Mouse (Mus musculus): ENCODE results near the gene Zbtb7b. TPM values are rescaled to one million over a fixed set of nuclear protein-coding genes. Genes with fewer than 3 reads are reported as not detected.

The Zbtb7b gene
- total and polyA plus RNA-seq, 2 experiments from 2014 or later, result 0.53 to 4.4 TPM

DNA sequence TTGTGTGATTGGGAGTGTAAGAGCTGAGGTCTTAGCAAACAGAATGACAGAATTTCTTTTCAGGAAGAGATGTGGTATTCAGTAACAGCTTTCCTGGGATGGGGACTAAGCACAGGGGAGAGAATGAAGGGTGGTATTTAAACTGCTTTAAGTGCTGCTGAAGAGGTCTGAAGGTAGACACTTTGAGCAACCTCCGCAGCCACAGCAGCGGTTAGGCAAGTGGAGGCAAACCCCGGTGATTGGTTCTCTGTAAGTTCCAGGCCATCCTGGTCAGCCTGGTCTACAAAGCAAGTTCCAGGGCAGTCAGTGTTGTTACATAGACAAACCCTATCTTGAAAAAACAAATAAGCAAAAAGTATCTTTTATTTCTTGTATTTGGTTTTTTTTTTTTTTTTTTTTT is 25.4 kb upstream of the Zbtb7b start:
- H3K9me3 ChIP-seq (ENCODE audit: low read length), result no peaks in the 10 kb centered on the region
- no peaks in the 10 kb centered on the region; the same call in 1 of the 2 replicates for H3K36me3 ChIP-seq (ENCODE audit: insufficient read depth, low read length)
- no peak for TF ChIP-seq CTCF (IDR thresholded peaks at IDR 0.05)
- no peaks in the 10 kb centered on the region for H3K4me1 ChIP-seq (ENCODE audit: insufficient read depth, low read length)
- WGBS, result 39% methylated on average over 3 of the region's 3 CpGs
- no peak overlapping the region for H3K9ac ChIP-seq (replicated peaks; ENCODE audit: low read length, poor library complexity, severe bottlenecking)
- H3K4me3 ChIP-seq (ENCODE audit: low read depth, low read length), result peak overlapping the region; percentile 53; the same call in 1 of the 2 replicates
- no peak for DNase-seq (ENCODE audit: low spot score)
- H3K27me3 ChIP-seq (ENCODE audit: insufficient read depth, low read length), result no peaks in the 10 kb centered on the region
- no peak overlapping the region for H3K27ac ChIP-seq (ENCODE audit: low read depth, low read length)
- ATAC-seq (ENCODE audit: low FRiP score), result no peak
- peak overlapping the region; percentile 95 for H3K4me2 ChIP-seq (ENCODE audit: low read depth, low read length, poor library complexity, severe bottlenecking)

DNA sequence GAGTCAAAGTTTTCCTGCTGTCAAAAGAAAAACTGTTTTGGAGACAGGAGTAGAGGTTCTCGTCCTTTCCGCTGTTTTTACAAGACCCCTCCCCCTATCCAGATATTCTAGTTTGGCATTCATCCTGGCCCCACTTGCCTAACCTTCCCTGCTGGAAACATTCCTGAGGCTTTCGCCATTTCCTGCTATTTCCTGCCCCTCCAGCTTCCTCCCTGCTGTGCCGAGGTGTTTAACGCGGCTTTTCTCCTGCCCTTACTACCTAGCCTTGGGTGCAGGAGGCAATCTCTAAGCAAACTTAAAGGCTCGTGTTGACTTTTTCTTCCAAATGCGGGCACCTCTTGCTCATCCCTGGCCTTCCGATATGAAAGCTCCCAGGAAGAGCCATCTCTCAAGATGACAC is 25.0 kb upstream of the Zbtb7b start:
- no peak for TF ChIP-seq CTCF (IDR thresholded peaks at IDR 0.05)
- Histone ChIP-seq H3K27ac (ENCODE audit: low read depth, low read length) (peak overlapping the region; percentile 60), H3K36me3 (ENCODE audit: insufficient read depth, low read length) (no peaks in the 10 kb centered on the region; the same call in 1 of the 2 replicates), H3K9me3 (ENCODE audit: low read length) (no peaks in the 10 kb centered on the region), H3K4me3 (ENCODE audit: low read depth, low read length) (peak overlapping the region; percentile 53), H3K4me2 (ENCODE audit: low read depth, low read length, poor library complexity, severe bottlenecking) (peak overlapping the region; percentile 95), H3K4me1 (ENCODE audit: insufficient read depth, low read length) (no peaks in the 10 kb centered on the region), H3K9ac (replicated peaks; ENCODE audit: low read length, poor library complexity, severe bottlenecking) (peak overlapping the region; percentile 60; the same call in 1 of the 2 replicates), H3K27me3 (ENCODE audit: insufficient read depth, low read length) (no peaks in the 10 kb centered on the region)
- WGBS, result 4% methylated on average over 9 of the region's 9 CpGs
- ATAC-seq (ENCODE audit: low FRiP score) (no peak), DNase-seq (ENCODE audit: low spot score) (no peak)

DNA sequence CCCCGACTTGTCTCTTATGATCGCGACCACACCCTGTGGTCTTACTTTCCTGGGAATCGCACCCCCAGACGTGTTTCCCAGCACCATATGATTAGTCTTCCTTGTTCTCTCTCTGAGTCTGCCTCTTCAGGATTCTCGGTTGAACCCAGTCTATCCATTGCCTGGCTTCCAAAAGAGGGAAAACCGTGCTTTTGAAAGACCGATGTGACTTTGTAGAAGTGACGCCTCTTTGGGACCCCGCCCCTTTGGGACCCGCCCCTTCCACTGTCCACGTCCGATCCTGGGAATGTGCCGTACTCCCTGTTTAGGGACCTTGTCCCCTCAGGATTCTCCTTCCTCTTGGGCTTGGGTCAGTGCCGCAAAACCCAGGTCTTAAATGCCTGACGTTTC is 24.3 kb upstream of the Zbtb7b start:
- Histone ChIP-seq H3K4me3 (ENCODE audit: low read depth, low read length) (peak overlapping the region; percentile 53), H3K4me1 (ENCODE audit: insufficient read depth, low read length) (no peaks in the 10 kb centered on the region), H3K27ac (ENCODE audit: low read depth, low read length) (peak overlapping the region; percentile 60), H3K4me2 (ENCODE audit: low read depth, low read length, poor library complexity, severe bottlenecking) (peak overlapping the region; percentile 95), H3K36me3 (ENCODE audit: insufficient read depth, low read length) (no peaks in the 10 kb centered on the region; the same call in 1 of the 2 replicates), H3K9ac (replicated peaks; ENCODE audit: low read length, poor library complexity, severe bottlenecking) (peak overlapping the region; percentile 60), H3K9me3 (ENCODE audit: low read length) (no peaks in the 10 kb centered on the region), H3K27me3 (ENCODE audit: insufficient read depth, low read length) (no peaks in the 10 kb centered on the region)
- ATAC-seq (ENCODE audit: low FRiP score), result peak; percentile 2; the same call in 1 of the 2 replicates
- no peak for TF ChIP-seq CTCF (IDR thresholded peaks at IDR 0.05)
- no peak for DNase-seq (ENCODE audit: low spot score)
- 0% methylated on average over 16 of the region's 16 CpGs for WGBS

DNA sequence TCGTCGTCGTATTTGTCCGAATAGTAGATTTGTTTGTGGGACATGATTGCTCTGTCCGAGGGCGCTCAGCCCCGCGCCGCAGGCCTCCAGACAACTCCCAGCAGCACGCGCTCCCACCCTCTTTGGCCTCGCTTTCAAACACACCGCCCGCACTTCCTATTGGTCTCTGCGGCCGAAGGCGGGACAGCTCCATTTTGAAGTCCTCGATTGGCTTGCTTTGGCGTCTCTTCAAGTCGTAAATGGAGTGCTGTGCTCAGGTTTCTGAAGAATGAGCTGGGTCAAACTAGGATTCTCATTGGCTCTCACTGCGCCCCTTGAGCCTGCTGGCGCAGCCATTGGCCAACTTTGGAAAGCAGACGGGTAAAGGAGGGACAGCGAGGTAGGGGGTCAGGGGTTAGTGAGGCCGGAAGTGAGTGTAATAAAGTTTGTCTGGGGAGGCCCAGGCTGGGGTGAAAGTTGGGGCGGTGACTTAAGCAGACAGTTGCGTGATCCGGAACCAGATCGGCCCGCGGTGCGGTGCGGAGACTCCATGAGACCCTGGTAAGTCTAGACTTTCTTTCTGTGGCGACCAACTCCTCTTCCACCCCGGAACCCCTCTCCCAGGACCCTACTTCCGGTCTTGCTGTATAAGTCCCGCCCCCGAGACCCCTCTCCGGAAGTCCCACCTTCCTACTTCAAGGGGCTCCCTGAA is 23.7 kb upstream of the Zbtb7b start, which contains the start of the genes Cks1b and Shc1:
TSS of gene Cks1b (minus strand) at position 214 of the 691 bp plus-strand sequence.
TSS of gene Shc1 (plus strand) at position 274 of the 691 bp plus-strand sequence.
- H3K4me3 ChIP-seq (ENCODE audit: low read depth, low read length), result peak within 1 kb of the TSS; percentile 53
- H3K4me1 ChIP-seq (ENCODE audit: insufficient read depth, low read length), result no peaks in the 10 kb centered on the region
- peak within 1 kb of the TSS; percentile 60 for H3K27ac ChIP-seq (ENCODE audit: low read depth, low read length)
- TF ChIP-seq CTCF (IDR thresholded peaks at IDR 0.05), result no peak
- WGBS, result under 1% methylated on average over 39 of the region's 39 CpGs
- H3K4me2 ChIP-seq (ENCODE audit: low read depth, low read length, poor library complexity, severe bottlenecking), result peak within 1 kb of the TSS; percentile 95
- DNase-seq (ENCODE audit: low spot score) (peak; percentile 99), ATAC-seq (ENCODE audit: low FRiP score) (peak; percentile 96)
- no peaks in the 10 kb centered on the region; the same call in 1 of the 2 replicates for H3K36me3 ChIP-seq (ENCODE audit: insufficient read depth, low read length)
- no peaks in the 10 kb centered on the region for H3K27me3 ChIP-seq (ENCODE audit: insufficient read depth, low read length)
- H3K9me3 ChIP-seq (ENCODE audit: low read length), result no peaks in the 10 kb centered on the region
- peak within 1 kb of the TSS; percentile 60 for H3K9ac ChIP-seq (replicated peaks; ENCODE audit: low read length, poor library complexity, severe bottlenecking)

DNA sequence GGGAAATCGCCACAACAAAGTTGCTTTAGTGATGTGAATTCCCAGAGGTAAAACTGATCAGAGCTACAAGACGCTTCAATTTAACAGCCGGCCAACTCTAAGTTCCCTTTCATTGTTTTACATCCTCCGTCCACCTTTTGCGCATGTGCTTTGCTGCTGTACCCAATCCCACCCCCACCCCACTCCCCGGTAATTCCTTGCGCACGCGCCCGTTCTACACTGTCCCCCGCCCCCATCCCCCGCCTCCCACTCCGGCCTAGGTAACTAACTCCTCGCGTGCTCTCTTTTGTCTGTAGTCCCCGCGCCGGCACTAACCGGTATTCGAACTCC is 23.2 kb upstream of the Zbtb7b start:
- Histone ChIP-seq H3K27me3 (ENCODE audit: insufficient read depth, low read length) (no peaks in the 10 kb centered on the region), H3K36me3 (ENCODE audit: insufficient read depth, low read length) (no peaks in the 10 kb centered on the region; the same call in 1 of the 2 replicates), H3K27ac (ENCODE audit: low read depth, low read length) (no peak overlapping the region), H3K4me2 (ENCODE audit: low read depth, low read length, poor library complexity, severe bottlenecking) (peak overlapping the region; percentile 95), H3K4me1 (ENCODE audit: insufficient read depth, low read length) (no peaks in the 10 kb centered on the region), H3K9ac (replicated peaks; ENCODE audit: low read length, poor library complexity, severe bottlenecking) (no peak overlapping the region), H3K4me3 (ENCODE audit: low read depth, low read length) (peak overlapping the region; percentile 53), H3K9me3 (ENCODE audit: low read length) (no peaks in the 10 kb centered on the region)
- no peak for TF ChIP-seq CTCF (IDR thresholded peaks at IDR 0.05)
- peak; percentile 61 for ATAC-seq (ENCODE audit: low FRiP score)
- under 1% methylated on average over 20 of the region's 20 CpGs for WGBS
- DNase-seq (ENCODE audit: low spot score), result peak; percentile 81

DNA sequence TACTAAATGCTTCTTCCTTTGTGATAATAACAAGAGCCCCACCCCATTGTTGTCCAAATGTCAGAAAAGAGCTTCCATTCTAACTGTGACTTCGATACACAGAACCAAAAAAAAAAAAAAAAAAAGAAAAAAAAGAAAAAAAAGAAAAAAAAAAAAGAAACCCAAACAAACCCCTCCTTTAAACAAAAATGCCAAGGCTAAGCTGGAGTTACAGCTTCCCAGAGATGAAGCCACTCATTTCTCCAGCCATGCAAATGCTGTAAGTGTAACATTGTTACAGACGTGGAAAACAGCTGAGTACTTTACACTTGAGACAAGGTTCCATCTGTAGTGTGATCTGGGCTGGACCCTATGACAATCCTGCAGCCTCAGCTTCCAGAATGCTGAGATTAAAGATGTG is 22.6 kb upstream of the Zbtb7b start:
- H3K4me3 ChIP-seq (ENCODE audit: low read depth, low read length), result peak overlapping the region; percentile 53; the same call in 1 of the 2 replicates
- H3K9me3 ChIP-seq (ENCODE audit: low read length), result no peaks in the 10 kb centered on the region
- WGBS, result 33% methylated on average over 2 of the region's 2 CpGs
- H3K4me1 ChIP-seq (ENCODE audit: insufficient read depth, low read length), result no peaks in the 10 kb centered on the region
- H3K27ac ChIP-seq (ENCODE audit: low read depth, low read length), result no peak overlapping the region
- DNase-seq (ENCODE audit: low spot score) (no peak), ATAC-seq (ENCODE audit: low FRiP score) (no peak)
- no peak for TF ChIP-seq CTCF (IDR thresholded peaks at IDR 0.05)
- no peaks in the 10 kb centered on the region for H3K27me3 ChIP-seq (ENCODE audit: insufficient read depth, low read length)
- no peaks in the 10 kb centered on the region; the same call in 1 of the 2 replicates for H3K36me3 ChIP-seq (ENCODE audit: insufficient read depth, low read length)
- H3K9ac ChIP-seq (replicated peaks; ENCODE audit: low read length, poor library complexity, severe bottlenecking), result no peak overlapping the region
- peak overlapping the region; percentile 95 for H3K4me2 ChIP-seq (ENCODE audit: low read depth, low read length, poor library complexity, severe bottlenecking)
